Mouse (Mus musculus): ENCODE results near the gene Cfhr1. TPM values are rescaled to one million over a fixed set of nuclear protein-coding genes. Genes with fewer than 3 reads are reported as not detected.

The Cfhr1 gene
- not detected in 2 replicates for polyA plus RNA-seq (2012; rRNA removed)

DNA sequence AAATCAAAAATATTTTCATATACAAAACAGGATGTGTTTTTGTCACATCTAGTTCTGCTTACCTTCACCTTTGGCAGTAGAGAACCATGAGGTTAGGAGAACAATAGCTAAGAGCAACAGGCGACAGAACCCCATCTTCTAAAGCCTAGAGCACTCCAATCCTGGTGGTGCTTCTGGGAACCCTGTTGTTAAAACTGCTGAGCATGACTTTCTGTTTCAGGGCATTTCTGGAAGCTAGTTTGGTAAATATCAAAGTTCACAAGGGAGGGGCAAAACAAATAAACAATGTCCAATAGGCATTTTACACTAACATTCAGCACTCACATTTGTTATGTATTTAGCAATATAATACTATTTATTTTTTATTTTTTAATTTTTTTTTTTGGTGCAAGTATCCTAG is at the start of gene Cfhr1:
Gene Cfhr1, minus strand, starts transcription at position 249 of the 400 bp plus-strand sequence.

DNA sequence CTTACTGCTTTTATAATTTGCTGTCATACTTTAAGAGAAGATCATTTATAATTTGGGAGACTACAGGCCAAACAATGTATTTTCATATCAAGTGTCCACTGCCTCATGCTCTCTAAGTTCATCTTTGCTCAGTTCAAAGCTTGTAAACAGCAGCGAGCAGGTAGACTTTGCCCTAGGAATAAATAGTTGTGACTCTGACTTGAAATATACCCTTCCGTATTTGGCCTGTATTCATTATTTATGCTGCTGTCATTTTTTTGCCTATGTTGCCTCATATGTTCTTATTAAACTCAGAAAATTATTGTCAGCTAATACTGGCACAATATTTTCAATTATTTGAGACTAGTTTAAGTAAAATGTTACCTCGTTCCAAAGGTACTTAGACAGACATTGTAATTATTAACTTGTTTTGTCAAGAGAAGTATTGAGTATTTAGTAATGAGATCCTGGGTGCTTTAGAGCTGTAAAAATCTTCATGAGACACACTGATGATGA is 58.8 kb downstream of the Cfhr1 start, which contains the start of gene F13b:
Gene F13b, plus strand, starts transcription at position 445 of the 495 bp plus-strand sequence.

Other genes starting within 250 kb of the Cfhr1 start
- gene Crb1, start 183.2 kb downstream of the Cfhr1 start, polyA plus RNA-seq (2012; rRNA removed) = 2.8 and 3.0 TPM in 2 replicates
- gene Zbtb41, start 138.0 kb downstream of the Cfhr1 start, polyA plus RNA-seq (2012; rRNA removed) = 12.3 and 13.5 TPM in 2 replicates
- gene Aspm, start 105.5 kb downstream of the Cfhr1 start, polyA plus RNA-seq (2012; rRNA removed) = 6.9 and 9.6 TPM in 2 replicates
- gene F13b, start 58.6 kb downstream of the Cfhr1 start, polyA plus RNA-seq (2012; rRNA removed) = not detected in 2 replicates
- not detected in 2 replicates for gene Gm4788, start 221.0 kb upstream of the Cfhr1 start, polyA plus RNA-seq (2012; rRNA removed)